Mouse (Mus musculus) gastrocnemius, postnatal 4 days (tissue): ENCODE data around the gene Siglec1. TPM values are rescaled to one million over a fixed set of nuclear protein-coding genes. Genes with fewer than 3 reads are reported as not detected.

Source experiments
- DNase-seq, 2 experiments: peaks; one replicate each; pipeline ENCODE4 v3.0.0; 2021 to 2022; ENCODE audit warnings: low spot score in 2 of 2, mixed read lengths in 2 of 2
- total RNA-seq, 2 experiments: library from RNA; stranded (reverse); gene quantifications; 2 replicates each; pipeline ENCODE4 v1.2.3; 2021

Gene Siglec1
- total RNA-seq, 2 experiments from 2014 or later = 2.5 to 2.9 TPM

- DNase-seq = no peak
Measured at GRCm38 (mm10) chr2:131101530-131101929, 15.0 kb upstream of the Siglec1 start.

GRCm38 (mm10) chr2:131097087-131097486, 10.5 kb upstream of the Siglec1 start:
- no peak for DNase-seq

- no peak for DNase-seq
Measured at GRCm38 (mm10) chr2:131096101-131096795, 9.7 kb upstream of the Siglec1 start.

- peak; percentile 47 to 72 for DNase-seq
Measured at GRCm38 (mm10) chr2:131094823-131095222, 8.3 kb upstream of the Siglec1 start.

GRCm38 (mm10) chr2:131093577-131093976, 7.0 kb upstream of the Siglec1 start:
- DNase-seq = no peak

- DNase-seq = no peak
Measured at GRCm38 (mm10) chr2:131090852-131091251, 4.3 kb upstream of the Siglec1 start.

GRCm38 (mm10) chr2:131089634-131090033, 3.1 kb upstream of the Siglec1 start:
- DNase-seq = no peak

- DNase-seq = no peak
Measured at GRCm38 (mm10) chr2:131088581-131088980, 2.0 kb upstream of the Siglec1 start.

- DNase-seq = no peak
Measured at GRCm38 (mm10) chr2:131084206-131084605, 2.4 kb downstream of the Siglec1 start.

GRCm38 (mm10) chr2:131080507-131080906, 6.1 kb downstream of the Siglec1 start:
- DNase-seq = no peak

- no peak for DNase-seq
Measured at GRCm38 (mm10) chr2:131072536-131072935, 14.0 kb downstream of the Siglec1 start.

- DNase-seq = peak in 1 of 2 experiments; percentile 80
Measured at GRCm38 (mm10) chr2:131067481-131067880, 19.1 kb downstream of the Siglec1 start.

- no peak for DNase-seq
Measured at GRCm38 (mm10) chr2:131066342-131066741, 20.2 kb downstream of the Siglec1 start.

GRCm38 (mm10) chr2:131063404-131063864, 23.1 kb downstream of the Siglec1 start, which contains the start of gene Adam33:
Adam33 (minus strand) TSS chr2:131063814.
- peak in 1 of 2 experiments; percentile 53 for DNase-seq

GRCm38 (mm10) chr2:131061607-131062006, 25.0 kb downstream of the Siglec1 start:
- no peak for DNase-seq

- no peak for DNase-seq
Measured at GRCm38 (mm10) chr2:131060784-131061183, 25.8 kb downstream of the Siglec1 start.

- DNase-seq = peak in 1 of 2 experiments; percentile 68
Measured at GRCm38 (mm10) chr2:131059781-131060540, 26.6 kb downstream of the Siglec1 start.

- DNase-seq = peak; percentile 68 to 88
Measured at GRCm38 (mm10) chr2:131059377-131059776, 27.2 kb downstream of the Siglec1 start.

- no peak for DNase-seq
Measured at GRCm38 (mm10) chr2:131058672-131059071, 27.9 kb downstream of the Siglec1 start.

GRCm38 (mm10) chr2:131056191-131056590, 30.4 kb downstream of the Siglec1 start:
- DNase-seq = no peak

- peak in 1 of 2 experiments; percentile 65 for DNase-seq
Measured at GRCm38 (mm10) chr2:131055631-131056030, 30.9 kb downstream of the Siglec1 start.

- DNase-seq = no peak
Measured at GRCm38 (mm10) chr2:131054646-131055264, 31.8 kb downstream of the Siglec1 start.
